Mouse (Mus musculus) heart, embryonic 14.5 days (tissue): ENCODE measurements at regions not wholly inside any gene's neighbourhood (a gene's known extent, or its start where the extent isn't known, plus 50 kb on each side); places are given as distances from the start of the nearest gene placed in this dataset.

Experiments used
- ATAC-seq: fragments of 200-750 bp; cut with Nextera tagmentation; 2 replicates; pipeline ENCODE4 v1.8.0; 2017; ENCODE audit warnings: low read depth, moderate TSS enrichment; ENCODE audit not compliant: insufficient number of reproducible peaks, insufficient read depth, low FRiP score
- H3K27ac ChIP-seq, 2 experiments: fragments of 200-500 bp in 1 of 2; fragments of 300-500 bp in 1 of 2; sonication (generic) in 1 of 2; replicated peaks in 1 of 2; 2 replicates each; pipeline ENCODE4 v1.5.1; 2012 to 2014; ENCODE audit warnings: low read depth in 2 of 2, low read length in 2 of 2, control low read depth in 1 of 2, mild to moderate bottlenecking in 1 of 2, mixed read lengths in 1 of 2; ENCODE audit not compliant: control insufficient read depth in 1 of 2, insufficient read depth in 1 of 2
- H3K27me3 ChIP-seq: fragments of 300-500 bp; sonication (generic); 2 replicates; pipeline ENCODE4 v1.6.1; 2014; ENCODE audit warnings: mild to moderate bottlenecking, low read length, control low read depth; ENCODE audit not compliant: control insufficient read depth, insufficient read depth
- H3K36me3 ChIP-seq: fragments of 300-500 bp; sonication (generic); 2 replicates; pipeline ENCODE4 v1.6.1; 2014; ENCODE audit warnings: mild to moderate bottlenecking, control low read depth, low read length, mixed read lengths; ENCODE audit not compliant: control insufficient read depth, insufficient read depth
- H3K4me1 ChIP-seq, 2 experiments: fragments of 200-500 bp in 1 of 2; fragments of 300-500 bp in 1 of 2; sonication (generic) in 1 of 2; 2 replicates each; pipeline ENCODE4 v1.6.1; 2012 to 2014; ENCODE audit warnings: low read length in 2 of 2, control low read depth in 1 of 2, mixed read lengths in 1 of 2; ENCODE audit not compliant: control insufficient read depth in 2 of 2, insufficient read depth in 2 of 2
- H3K4me2 ChIP-seq: fragments of 300-500 bp; sonication (generic); 2 replicates; pipeline ENCODE4 v1.6.1; 2014; ENCODE audit warnings: mild to moderate bottlenecking, low read length
- H3K4me3 ChIP-seq, 2 experiments: fragments of 200-500 bp in 1 of 2; fragments of 300-500 bp in 1 of 2; sonication (generic) in 1 of 2; 2 replicates each; pipeline ENCODE4 v1.5.1; 2012 to 2014; ENCODE audit warnings: low read length in 2 of 2, mild to moderate bottlenecking in 2 of 2, control low read depth in 1 of 2, low read depth in 1 of 2, moderate library complexity in 1 of 2; ENCODE audit not compliant: control insufficient read depth in 1 of 2, insufficient read depth in 1 of 2
- H3K9ac ChIP-seq: fragments of 300-500 bp; sonication (generic); 2 replicates; pipeline ENCODE4 v1.6.1; 2014; ENCODE audit warnings: mild to moderate bottlenecking, low read length
- H3K9me3 ChIP-seq: fragments of 300-500 bp; sonication (generic); 2 replicates; pipeline ENCODE4 v1.6.1; 2016; ENCODE audit warnings: low read length, control low read depth; ENCODE audit not compliant: control insufficient read depth
- WGBS: fragments of 180-500 bp; shearing (Covaris S2); extraction: QIAGEN DNeasy Blood & Tissue Kit; methylation state at CpG from one replicate; pipeline ENCODE4 v1.1.7; 2014; 5-methylcytosine and 5-hydroxymethylcytosine counted together

DNA sequence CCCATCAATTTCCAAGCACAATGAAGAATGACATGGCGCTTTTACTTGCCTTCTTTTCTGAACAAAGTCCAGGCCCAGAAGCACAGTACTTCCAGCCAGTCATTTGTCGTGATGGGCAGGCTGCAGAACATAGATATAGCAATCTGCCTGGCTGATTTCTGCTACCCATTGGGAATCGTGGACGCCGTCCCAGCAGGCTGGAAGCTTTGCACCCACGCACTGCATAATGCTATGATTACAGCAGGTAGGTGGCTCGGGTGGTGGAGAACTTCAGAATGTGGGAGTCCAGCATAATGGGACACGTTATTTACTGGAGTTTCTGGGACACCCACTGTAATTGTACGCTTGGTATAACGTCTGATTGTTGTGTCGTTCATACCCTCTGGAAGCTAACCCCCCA is 116.2 kb upstream of the Meis2 start:
- no peak overlapping the region for H3K27ac ChIP-seq
- no peak overlapping the region for H3K9ac ChIP-seq
- H3K4me2 ChIP-seq, result no peak overlapping the region
- H3K9me3 ChIP-seq, result no peaks in the 10 kb centered on the region
- H3K27me3 ChIP-seq, result no peaks in the 10 kb centered on the region
- no peaks in the 10 kb centered on the region for H3K4me1 ChIP-seq
- ATAC-seq, result no peak
- no peak overlapping the region for H3K4me3 ChIP-seq
- H3K36me3 ChIP-seq, result no peaks in the 10 kb centered on the region
- 81% methylated on average over 11 of the region's 11 CpGs for WGBS

DNA sequence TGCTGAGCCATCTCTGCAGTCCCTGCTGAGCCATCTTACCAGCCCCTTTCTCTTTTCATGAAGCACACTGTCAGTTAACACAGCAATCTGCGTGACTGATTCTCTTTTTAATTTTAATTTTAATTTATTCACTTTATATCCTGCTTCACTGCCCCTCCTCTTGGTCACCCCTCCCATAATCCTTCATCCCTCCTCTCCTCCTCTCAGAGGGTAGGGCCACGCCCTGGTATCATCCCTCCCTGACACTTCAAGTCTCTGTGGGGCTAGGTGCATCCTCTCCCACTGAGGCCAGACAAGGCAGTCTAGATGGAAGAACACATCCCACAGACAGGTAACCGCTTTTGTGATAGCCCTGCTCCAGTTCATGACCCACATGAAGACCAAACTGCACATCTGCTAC is 111.5 kb upstream of the Meis2 start:
- H3K4me3 ChIP-seq, result no peak overlapping the region
- ATAC-seq, result no peak
- no peaks in the 10 kb centered on the region for H3K36me3 ChIP-seq
- 73% methylated on average over 3 of the region's 3 CpGs for WGBS
- no peak overlapping the region for H3K27ac ChIP-seq
- no peak overlapping the region for H3K9ac ChIP-seq
- H3K4me2 ChIP-seq, result no peak overlapping the region
- H3K9me3 ChIP-seq, result no peaks in the 10 kb centered on the region
- no peaks in the 10 kb centered on the region for H3K27me3 ChIP-seq
- no peaks in the 10 kb centered on the region for H3K4me1 ChIP-seq

DNA sequence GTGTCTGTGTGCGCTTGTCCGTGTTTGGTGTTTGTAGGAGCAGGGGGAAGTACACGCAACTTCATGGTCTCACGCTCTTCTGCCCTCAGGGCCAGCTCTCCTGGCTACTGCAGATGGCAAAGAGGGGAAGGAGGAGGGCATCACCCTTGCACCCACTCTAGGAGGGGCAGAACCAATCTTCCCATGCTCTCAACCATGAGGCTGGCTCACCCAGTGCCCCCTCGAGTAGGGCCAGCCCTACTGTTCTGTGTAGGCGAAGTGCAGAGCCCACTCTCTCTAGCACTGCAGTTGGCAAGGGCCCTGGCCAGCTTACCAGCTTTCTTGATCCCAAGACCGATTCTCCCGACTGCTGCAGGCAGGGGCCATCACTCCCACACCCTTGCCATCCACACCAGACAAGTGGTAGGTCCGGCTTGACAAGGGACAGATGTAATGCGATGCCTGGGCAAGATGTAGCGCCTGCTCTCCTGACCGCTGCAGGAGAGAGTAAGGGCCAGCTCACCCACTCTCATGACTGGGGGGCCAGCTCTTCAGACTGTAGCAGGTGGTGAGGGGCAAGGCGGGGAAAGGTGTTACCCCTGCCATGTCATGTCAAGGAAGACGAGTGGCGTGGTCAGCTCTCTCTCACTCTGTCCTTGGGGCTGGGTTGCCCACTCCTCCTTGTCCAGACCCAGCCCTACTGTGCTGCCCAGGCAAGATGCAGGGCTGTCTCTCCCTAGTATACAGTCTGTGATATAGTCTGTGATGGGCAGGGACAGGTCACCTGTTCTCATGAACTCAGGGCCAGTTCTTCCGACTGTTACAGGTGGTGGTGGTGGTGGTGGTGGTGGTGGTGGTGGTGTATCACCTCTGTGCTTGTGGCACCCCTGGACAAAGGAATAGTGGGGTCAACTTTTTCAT is 100.5 kb upstream of the Meis2 start:
- no peaks in the 10 kb centered on the region for H3K36me3 ChIP-seq
- no peak overlapping the region for H3K27ac ChIP-seq
- H3K9me3 ChIP-seq, result no peaks in the 10 kb centered on the region
- H3K9ac ChIP-seq, result no peak overlapping the region
- no peaks in the 10 kb centered on the region for H3K4me1 ChIP-seq
- no peak overlapping the region for H3K4me3 ChIP-seq
- H3K27me3 ChIP-seq, result no peaks in the 10 kb centered on the region
- 81% methylated on average over 16 of the region's 16 CpGs for WGBS
- no peak overlapping the region for H3K4me2 ChIP-seq
- ATAC-seq, result no peak
